Mouse (Mus musculus) right cerebral cortex, postnatal 4 days (tissue): ENCODE data around the gene Gm10563.
A peak's percentile ranks its signal among the peaks of the same experiment; 100 is the strongest.

Source experiments
- DNase-seq: peaks from one replicate; pipeline ENCODE4 v3.0.0-alpha.2; 2022

Gene Gm10563

DNA sequence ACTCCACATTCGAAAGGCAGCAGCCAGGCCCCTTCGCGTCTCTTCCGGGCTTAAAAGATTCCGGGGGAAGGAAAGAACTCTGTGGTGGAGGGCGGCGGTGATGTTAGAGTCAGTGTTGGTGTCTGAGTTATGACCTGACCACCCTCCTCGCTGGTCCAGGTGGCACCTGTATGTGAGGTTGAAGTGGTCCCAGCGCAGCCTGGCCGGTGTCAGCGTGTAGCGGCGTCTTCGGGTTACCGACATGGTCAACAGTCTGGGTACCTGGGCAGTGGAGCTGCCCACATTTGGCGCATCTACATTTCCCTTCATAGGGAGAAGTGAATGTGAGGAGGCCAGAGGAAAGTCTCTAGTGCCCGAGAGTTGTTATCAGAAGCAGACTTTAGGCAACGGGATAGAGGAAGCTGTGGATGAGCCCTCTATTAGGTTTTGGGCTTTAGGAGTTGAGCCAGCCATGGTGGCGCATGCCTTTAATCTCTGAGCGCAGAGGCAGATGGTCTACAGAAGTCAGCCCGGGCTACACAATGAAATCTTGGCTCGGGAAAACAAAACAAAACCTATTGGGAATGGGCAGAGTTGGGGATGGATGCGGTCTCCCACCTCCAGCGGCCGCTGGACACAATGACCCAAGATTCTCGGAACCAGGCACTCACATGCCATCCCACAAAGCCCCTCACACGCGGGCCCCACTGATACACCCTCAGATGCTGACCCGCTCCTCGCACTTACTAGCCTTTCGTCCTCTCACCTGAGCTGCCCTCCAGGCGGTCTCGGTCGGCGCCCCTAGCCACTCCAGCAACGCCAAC is 7.3 kb upstream of the Gm10563 start:
- peak; percentile 9 for DNase-seq

DNA sequence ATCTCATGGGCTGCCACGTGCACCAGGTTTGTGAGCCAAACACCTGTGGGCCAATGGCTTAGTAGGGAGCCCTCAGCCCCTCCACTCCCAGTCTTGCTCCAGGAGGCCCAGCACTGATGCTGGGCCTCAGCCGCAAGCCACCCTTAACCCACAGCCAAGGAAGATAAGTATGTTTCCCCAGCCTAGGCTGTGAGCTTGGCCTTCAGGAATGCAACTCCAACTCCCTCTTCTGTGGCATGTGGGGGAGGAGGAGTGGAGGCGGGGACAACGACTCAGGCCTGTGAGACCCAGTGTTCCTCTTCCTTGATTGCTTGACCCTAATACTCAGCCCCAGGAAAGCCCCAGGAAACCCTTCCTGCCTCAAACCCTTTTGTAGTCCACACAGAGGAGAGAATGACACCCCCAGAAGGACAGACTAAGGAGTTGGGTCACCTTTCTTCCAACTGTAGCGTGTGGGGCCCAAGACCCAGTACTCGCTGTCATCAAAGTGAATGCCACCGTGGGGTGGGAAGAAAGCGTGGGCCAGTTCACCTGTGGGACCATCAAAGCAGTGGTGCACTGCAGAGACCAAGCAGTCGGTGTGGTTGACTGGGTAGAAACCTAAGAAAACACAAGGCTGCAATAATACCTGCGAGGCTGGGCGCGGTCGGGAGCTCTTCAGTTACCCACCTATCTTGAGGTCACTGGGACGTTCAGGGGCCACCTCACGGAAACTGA is 6.5 kb upstream of the Gm10563 start:
- DNase-seq = no peak

DNA sequence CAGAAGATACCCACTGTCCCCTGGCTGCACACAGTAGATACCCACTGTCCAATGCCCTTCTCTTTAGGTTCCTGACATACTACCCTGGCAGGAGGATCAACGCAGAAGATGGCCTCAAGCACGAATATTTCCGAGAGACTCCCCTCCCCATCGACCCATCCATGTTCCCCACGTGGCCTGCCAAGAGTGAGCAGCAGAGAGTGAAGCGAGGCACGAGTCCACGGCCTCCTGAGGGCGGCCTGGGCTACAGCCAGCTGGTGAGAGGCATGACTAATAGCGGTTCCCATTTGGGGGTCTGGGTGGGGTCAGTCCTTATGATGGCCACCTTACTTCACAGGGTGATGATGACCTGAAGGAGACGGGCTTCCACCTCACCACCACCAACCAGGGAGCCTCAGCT is 4.1 kb upstream of the Gm10563 start:
- no peak for DNase-seq

DNA sequence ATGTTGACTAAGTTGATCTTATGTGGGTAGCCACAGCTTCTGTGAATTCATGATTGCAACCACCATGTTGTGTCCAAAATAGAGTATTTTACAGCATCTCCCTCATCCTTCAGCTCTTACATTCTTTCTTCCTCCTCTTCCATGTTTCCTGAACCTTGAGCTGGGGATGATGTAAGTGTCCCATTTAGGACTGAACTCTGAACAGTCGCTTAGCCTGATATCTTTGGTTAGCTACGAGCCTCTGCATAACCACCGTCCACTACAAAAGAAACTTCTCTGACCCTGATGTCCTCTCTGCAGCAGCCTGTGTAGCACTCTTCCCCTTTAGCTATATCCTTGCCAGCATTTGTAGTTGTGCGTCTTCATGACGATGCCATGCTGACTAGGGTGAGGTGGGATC is 513 bp upstream of the Gm10563 start:
- no peak for DNase-seq

DNA sequence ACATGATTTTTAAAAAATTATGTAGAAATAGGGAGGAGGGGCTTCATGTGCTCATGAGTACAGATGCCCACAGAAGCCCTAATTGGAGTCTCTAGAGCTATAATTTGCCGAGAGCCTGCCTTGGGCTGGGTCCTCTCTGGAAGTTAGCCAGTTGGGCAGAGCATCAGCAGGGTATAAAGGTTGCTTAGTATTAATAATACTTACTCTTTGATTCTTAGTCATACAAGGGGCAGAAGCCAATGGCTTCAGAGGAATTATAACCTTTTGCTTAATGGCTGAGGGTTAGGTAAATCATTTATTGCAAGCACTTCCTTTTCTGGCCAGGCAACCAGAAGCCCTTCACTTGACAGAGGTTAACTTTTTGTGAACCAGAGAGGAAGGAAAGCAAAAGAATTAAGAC is 1.7 kb downstream of the Gm10563 start:
- no peak for DNase-seq

DNA sequence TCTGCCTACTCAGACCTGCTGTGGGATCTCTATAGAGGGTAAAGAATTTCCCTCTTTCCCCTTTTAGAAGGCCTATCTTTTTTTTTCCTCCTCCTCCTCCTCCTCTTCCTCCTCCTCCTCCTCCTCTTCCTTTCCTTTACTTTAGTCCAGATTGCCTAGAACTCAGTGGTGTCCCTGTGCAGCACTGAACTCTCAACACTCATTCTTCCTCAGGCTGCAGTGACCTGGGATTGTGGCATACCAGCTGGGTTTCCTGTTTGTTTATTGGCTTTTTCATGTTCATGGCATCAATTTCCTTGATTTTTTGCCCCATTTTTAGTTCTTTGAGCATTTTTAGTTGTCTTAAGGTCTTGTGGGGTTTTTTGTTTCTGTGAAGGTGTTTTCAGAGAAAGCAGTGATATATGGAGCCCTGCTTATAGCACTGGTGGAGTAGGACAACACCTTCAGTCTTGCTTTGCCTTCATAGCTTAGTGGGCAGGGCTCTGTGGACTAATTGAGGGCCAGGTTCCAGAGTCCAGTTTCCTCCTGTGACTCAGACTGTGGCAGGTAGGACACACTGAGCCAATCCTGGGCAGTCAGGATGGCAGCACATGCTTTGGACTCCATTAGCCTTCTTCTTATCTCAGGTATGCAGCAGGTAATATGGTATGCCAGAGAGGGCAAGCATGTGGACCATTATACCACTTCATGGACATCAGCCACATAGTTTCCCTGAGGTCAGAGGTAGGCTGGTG is 9.3 kb downstream of the Gm10563 start:
- DNase-seq = no peak

DNA sequence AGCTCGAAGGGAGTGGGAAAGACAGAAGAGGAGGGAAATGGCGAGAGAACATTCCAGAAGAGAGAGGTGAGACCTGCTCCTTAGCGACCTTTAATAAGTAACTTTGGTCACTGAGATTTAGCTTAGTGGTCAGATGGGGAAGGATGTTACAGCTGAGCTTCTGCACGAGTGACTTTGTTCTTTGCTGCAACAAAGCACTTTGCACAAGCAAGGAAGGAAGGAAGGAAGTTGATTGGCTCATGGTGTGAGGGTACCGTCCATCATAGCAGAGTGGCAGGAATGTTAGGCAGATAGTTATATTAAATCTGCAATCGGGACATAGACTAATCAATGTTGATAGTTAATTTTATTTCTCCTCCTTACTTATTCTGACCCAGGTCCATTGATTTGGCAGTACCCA is 14.9 kb downstream of the Gm10563 start:
- DNase-seq = no peak

DNA sequence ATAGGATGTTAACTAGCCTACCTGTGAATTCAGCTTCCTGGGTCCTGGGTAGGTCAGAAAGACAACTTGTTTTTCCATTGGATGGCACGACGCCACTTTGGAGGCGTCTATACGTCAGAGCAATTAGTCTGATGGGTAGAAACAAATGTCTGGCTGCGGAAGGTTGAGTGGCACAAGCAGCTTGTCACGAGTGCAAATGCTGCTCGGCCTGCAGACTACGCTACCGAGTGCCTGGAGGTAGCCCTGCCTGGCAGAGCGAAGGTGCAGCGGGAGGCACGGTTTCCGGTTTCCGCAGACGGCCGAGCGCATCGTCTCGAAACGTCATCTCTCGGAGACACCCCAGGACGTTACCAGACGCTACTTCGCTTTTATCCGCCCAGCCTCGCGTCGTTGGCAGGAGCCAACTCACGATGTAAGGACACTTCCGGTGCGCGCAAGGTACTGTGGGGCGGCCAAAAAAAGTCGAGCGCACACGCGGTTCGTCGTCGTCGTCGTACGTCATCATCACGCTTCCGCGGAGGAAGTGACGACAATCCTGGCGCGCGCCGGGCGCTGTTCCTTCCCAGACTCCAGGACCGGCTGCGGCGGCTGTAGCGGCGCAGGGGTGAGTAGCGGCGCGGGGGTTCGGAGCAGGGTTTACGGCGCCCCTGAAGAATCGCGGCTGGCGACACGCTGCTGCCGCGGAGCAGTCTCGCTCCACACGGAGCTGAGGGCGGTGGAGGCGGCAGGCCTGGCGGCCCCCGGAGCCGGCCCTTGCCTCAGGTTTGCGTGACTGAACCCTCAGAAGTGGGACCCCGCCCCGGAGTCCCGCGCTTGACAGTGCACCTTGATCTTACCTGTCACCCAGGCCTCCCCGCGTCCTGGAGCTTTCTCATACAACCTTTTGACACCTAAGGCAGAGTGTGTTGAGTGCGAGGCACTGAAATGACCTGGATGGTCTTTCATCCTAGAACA is 20.6 kb downstream of the Gm10563 start, which contains the start of gene Cdk11b:
Gene Cdk11b, plus strand, starts transcription at position 517 of the 954 bp plus-strand sequence.
- peak; percentile 95 for DNase-seq

DNA sequence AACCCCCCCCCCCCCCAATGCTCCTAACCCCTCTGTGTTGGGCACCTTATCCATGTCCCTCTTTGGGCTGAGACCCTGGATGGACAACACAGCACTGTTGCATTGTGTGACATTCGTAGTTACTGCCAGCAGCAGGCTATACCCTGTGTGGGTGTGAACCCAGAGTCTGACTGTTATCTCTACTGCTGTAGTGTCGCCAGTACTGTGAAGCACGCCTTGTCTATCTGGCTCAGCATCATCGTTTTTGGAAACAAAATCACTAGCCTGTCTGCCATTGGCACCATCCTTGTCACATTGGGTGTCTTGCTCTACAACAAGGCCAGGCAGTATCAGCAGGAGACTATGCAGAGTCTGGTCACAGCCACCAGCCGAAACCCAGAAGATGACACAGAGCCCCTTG is 26.9 kb downstream of the Gm10563 start:
- no peak for DNase-seq

DNA sequence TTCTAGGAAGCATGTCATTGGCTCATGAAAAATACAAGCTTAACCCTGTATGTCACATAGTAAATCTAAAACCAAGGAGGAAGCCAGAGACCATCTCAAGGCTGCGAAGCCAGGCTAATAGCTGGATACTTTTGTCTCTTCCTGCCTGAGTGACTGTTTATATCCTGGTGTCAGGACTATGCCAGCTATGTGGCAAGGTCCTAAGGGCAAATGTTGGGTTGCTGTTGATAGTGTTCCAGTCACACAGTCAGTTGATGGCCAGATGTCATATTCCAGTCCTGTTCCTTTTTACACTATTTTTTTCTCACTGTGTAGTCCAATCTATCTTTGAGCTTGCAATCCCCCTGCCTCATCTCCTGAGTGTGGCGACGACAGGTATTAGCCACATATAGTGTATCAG is 31.9 kb downstream of the Gm10563 start:
- DNase-seq = no peak

DNA sequence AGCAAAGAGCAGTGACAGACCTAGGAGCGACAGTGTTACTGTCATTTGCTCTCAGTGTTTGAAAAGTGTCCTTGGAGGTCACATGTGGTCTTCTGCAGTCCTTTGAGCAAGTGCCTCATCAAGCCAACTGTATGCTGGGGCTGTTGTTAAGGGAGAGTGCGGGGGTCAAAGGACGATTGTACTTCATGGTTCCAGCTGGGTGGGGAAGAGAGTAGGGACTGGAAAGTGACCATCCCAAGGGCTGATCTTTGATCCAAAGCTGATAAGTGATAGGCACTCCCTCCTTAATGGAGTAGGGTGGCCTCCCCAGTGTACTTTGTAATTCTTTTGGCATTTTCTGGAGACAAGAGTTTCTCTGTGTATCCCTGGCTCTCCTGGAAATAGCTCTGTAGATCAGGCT is 33.3 kb downstream of the Gm10563 start:
- no peak for DNase-seq

DNA sequence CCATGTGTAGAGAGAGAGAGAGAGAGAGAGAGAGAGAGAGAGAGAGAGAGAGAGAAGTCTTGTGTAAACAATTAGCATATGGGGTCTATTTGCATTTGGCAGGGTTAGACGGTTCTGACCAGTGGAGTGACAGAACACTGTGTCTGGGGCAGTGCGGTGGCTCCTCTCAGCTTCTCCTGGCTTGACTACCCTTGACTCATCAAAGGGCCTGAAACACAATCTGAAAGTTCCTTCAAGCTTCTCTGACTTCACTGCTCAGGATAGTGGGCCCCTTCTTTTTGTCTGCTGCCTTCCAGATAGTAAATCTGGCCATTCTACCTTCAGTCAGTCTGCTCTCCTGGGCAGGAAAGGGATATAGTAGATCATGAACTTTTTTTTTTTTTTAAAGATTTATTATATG is 38.4 kb downstream of the Gm10563 start:
- no peak for DNase-seq

DNA sequence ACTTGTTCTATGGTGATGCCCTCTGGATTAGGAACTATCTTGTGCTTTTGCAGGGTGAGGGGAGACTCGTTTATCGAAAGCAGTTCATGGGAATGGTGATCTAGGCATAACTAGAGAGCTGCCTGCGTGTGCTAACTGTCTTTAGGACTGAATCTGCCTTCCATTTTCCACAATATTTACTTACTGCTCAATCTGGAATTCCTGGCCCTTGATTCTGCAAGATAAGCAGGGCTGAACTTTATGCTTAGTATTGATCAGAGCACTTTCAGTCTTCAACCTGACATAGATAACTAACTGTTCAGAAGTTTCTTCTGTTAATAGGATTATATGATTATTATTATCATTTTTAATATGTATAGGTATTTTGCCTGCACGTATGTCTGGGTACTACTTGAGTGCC is 40.1 kb downstream of the Gm10563 start:
- DNase-seq = no peak

DNA sequence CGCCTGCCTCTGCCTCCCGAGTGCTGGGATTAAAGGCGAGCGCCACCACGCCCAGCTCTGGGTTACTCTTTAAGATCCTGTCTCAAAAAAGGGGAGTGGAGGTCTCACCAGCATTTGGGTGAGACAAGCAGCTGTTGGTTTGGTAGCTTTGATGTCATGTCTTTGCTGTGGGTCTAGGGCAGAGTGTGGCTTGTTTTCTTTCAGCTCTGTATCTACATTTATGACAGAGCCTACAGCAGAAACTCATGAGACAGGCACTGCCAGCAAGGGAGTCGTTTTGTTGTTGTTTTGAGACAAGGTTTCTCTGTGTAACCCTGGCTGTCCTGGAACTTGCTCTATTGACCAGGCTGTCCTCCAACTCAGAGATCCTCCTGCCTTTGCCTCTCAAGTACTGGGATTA is 41.4 kb downstream of the Gm10563 start:
- DNase-seq = no peak

DNA sequence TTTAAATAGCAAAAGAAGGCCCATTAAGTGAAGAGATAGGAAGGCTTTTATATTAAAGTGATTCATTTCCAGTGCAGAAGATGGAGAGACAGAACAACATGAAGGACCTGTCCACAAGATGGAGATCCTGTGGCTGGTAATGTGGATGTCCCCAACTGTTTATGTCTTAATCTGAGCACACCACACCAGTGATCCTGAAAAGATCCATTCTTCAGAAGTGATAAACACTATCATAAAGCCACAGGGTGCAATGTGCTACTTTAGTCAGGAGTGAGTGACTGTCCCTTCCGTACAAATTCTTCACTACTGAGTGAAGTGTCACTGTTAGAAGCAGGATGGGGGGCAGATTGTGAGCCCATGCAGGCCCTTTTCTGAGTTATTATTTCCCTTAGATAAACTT is 42.5 kb downstream of the Gm10563 start:
- no peak for DNase-seq

DNA sequence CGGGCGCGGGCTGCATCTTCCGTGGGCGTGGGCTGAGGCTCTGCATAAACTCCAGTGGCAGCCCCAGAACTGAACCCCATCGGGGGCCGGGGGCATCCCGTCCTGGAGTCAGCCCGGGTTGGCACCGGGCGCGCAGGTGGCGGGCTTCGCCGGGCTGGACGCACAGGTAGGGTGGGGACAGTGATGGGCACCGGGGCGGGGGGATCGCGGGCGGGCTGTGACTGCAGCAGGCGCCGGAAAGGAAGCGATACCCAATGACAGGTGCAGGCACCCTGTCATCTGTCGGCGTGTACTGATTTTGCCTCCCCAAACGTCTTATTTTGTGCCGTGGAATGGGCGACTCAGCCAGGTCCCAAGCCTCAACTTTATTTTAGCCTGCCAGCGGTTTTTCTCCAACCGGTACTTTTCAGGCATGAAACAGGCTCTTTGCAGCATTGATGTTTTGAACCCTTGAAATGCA is 43.2 kb downstream of the Gm10563 start:
- DNase-seq = no peak

DNA sequence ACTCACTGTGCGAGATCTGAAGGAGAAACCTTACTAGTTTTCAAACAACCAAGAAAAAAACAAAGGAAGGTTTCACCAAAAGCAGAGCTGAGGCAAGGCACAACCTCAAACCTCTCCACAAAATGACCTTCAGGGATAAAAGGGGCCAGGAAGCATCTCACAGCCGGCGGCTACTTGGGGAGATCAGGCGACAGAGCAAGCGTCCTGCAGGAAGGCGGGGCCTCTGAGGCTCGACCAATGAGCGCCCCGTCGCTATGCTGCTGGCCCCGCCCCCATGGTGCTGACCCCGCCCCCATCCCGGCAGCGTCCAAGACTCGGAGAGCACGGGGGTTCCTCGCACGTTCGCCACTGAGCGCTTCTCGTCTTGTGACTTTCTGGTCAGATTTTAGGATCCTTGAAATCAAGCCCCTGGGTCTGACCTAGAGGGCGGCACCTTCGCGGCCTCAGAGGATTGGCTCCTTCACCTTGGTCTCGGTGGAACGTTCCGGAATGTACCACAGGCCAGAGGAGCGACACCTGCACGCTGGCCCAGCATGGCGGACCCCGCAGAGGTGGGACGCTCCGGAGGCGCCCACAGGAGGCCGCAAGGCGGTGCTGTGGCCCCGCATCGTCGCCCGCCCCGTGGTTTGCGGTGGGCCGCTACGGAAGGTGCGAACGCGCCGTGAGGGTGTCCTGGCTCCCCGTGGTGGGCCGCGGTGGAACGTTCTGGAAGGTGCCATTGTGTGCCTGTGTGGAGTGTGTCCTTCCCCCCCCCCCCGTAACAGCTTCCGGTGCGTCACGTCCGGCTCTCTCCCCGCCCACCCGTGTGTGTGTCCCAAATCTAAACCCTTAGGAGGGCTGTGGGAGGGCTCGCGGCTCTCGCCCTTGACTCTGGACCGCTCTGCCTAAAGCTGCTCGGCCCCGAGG is 43.9 kb downstream of the Gm10563 start, which contains the start of gene Slc35e2:
Gene Slc35e2, plus strand, starts transcription at position 326 of the 906 bp plus-strand sequence.
- DNase-seq = peak; percentile 98

DNA sequence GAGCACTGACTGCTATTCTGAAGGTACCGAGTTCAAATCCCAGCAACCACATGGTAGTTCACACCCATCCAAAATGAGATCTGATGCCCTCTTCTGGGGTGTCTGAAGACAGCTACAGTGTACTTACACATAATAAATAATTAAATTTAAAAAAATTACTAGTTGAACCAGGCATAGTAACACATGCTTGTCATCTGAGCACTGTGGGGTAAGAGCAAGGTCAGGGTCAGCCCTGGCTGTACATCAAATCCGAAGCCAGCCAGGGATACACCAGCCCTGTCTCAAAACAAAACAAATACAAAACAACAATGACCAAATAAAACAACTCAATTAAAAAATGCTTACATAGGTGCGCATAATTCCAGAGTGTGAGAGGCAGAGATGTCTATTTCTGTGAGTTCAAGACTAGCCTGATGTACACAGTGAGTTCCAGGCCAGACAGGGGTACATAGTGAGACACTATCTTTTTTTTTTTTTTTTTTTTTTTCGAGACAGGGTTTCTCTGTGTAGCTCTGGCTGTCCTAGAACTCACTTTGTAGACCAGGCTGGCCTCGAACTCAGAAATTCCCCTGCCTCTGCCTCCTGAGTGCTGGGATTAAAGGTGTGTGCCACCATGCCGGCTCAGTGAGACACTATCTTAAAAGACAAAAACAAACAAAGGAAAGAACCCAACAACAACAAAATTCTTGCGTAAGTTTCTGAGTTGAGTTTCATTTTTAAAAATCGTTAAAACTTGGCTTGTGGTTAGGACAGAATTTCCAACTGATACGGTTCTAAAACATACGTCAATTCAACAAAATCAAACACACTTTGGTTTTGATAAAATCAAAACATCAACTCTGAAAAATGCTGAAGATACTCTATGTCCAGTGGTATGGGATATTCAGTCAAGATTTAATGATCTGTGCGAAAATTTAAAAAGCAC is 45.0 kb downstream of the Gm10563 start:
- no peak for DNase-seq

DNA sequence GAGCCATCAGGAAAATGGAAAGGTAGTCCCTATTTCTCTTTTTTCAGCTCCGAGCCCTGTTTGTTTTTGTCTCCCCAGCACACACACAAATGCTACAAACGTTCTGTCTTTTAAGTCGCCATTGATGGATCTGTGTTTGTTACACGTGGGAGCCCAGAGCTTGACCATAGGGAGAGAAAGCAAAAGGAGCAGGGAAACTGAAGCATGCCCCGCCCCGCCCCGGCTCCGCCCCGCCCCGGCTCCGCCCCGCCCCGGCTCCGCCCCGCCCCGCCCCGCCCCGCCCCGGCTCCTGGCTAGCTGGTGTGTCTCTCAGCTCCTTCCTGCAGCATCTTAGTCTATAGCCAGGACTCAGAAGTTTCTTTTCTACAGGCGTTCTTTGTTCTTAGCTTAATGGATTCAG is 46.7 kb downstream of the Gm10563 start:
- DNase-seq = no peak

DNA sequence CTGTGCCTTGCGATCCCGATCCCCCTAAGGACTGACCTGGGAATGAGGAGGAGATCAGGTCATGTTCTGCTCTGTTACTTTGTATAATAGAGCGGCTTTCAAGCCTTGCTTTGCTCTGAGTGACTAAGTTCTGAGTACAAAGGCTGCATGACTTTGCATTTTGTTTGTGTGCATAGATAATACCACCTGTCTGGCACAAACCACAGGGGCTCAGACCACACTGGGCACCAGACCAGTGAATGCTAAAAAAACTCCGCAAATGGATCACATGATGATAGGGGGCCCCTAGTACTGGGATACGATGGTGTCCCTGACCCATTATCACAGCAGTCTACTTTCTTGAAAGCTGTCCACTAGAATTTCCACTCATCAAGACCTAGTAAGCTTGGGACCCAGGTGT is 48.6 kb downstream of the Gm10563 start:
- DNase-seq = no peak
